Mouse (Mus musculus): ENCODE measurements around the gene Hs1bp3.

The Hs1bp3 gene

DNA sequence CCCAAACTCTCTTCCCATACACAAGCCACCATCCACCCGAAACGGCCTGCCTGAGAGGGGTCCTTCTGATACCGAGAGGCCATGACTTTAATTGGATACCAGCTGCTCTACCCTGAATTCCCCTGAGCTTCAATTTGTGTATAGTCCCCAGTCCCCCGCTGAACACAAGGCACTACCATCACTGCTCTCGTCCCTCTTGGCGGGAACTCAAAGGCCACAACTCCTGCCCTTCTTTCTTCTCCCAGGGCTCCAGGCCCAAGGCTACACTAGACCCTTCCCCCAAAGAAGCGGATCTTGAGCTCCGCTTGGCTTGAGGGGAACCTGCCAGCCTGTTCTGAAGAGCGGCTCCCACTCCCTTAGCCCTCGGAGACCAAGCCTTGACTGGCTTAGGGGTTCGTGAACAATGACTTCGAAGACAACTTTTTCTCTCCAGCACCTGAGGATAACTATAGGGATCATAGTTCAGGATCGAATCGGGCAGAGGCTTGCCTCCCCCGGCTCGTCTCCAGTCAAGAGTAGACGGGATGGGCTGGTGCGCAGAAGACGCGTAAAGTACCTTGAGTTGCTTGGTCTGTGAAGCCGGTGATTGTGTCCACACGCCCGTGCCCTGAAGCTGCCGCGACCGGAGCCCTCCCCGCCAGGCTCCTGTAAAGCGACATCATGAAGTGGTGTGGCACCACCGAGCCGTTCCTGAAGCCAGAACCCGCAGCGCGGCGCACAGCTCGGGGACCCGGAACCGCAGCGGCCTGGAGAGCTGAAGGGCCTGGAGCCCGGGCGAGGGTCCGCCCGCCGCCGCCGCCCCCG lies 12.0 kb upstream of the Hs1bp3 start:
- intact Hi-C loops (cut with DNase I) = no loop called here

DNA sequence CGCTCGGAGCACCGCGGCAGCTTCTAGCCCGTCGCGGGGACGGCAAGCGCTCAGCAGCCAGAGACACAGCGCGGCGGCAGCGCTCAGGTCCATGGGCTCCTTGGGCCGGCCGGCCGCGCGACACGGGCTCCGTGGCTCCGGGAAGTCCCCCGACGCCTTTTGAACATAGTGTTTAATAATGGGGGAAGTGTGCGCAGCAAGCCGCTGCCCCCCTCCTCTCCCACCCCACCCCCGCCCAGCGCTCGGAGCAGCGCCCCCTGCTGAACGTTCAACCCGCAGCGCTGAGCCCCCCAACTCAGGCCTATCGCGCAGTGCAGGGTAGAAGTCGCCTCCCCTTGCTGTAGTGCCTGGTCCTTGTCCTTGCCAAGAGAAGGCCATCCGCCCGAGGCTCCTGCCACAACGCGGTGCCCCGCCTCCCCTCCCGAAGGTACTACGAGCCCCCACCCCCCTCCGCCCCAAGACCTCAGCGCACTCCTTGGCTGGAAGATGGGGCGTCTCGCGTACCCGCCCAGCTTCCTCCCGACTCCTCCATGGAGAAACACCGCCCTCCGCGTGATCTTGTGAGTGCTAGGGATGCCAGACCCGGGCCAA lies 11.3 kb upstream of the Hs1bp3 start, which contains the start of gene Gdf7:
Gene Gdf7, minus strand, starts transcription at position 114 of the 591 bp plus-strand sequence.
- intact Hi-C loops (cut with DNase I) = no loop called here

DNA sequence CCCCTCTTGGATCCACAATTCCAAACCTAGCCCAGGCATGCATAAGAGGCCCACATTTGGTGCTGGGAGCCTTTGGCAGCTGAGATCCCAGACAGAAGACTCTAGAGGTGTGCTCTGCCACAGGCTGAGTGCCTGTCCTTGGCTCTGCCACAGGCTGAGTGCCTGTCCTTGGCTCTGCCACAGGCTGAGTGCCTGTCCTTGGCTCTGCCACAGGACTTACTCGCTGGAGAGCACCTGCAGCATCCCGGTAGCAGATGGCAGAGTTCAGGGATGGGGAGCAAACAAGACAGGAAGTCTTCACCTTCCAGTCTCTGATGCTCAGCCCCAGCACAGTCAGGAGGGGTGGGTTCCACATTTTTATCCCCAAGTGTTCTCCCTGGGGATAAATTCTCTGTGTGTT lies 8.0 kb upstream of the Hs1bp3 start:
- intact Hi-C loops (cut with DNase I) = no loop called here

DNA sequence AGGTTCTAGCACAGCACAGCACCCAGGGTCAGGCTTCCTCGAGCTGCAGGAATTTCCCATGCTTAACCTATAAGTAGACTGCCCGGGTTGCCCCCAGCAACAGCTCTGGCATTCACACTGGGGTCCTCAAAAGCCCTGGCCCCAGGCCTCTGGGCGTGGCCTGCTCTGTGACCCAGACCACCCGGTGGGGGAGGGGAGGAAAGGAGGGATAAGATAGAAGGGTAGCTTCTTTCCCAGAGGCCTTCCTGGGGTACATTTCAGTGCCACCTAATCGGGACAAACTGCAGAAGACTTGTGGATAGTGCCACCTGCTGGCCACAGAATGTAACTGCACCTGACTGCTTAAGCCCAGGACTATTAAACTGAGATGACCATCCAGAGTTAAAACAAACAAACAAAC lies 6.8 kb upstream of the Hs1bp3 start:
- intact Hi-C loops (cut with DNase I) = loop anchor here (1.0 to 2.0 kb wide), 2 partner anchors 247 to 316 kb away; no protein-coding TSS in a partner anchor

DNA sequence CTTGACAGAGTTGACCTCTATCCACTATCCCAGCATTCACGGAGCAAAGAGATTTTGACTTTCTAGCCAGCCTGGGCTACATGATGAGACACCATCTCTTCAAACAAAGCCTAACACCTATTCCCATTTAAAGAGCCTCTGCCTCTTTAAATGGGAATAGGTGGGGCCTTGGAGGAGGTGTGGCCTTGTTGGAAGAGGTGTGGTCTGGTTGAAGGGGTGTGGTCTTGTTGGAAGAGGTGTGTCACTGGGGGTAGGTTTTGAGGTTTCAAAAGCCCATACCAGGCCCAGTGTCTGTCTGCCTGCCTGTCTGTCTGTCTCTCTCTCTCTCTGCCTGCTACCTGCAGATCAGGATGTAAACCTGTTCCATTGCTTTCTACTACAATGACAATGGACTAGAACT lies 6.3 kb upstream of the Hs1bp3 start:
- intact Hi-C loops (cut with DNase I) = loop anchor here (1.0 to 2.0 kb wide), 2 partner anchors 248 to 316 kb away; no protein-coding TSS in a partner anchor

DNA sequence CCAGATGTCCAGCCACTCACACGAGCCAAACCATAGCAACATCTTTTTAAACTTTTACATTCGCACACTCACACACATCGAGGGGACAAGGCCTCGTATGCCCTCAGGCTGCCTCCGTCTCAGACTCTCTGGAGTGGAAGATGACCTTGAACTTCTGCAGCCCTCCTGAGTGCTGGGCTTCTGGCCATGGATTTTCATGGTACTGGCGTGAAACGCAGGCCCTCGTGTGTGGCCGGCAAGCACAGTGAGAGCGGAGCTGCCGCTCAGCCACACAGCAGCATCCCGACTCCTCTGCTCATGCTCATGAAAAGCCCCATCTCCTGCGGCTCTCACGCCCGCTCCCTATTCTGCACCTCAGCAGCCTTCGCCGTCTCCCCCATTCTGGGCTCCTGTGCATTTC lies 2.2 kb upstream of the Hs1bp3 start:
- intact Hi-C loops (cut with DNase I) = loop anchor here (10.0 kb wide), 1 partner anchor 724 kb away; no protein-coding TSS in a partner anchor

DNA sequence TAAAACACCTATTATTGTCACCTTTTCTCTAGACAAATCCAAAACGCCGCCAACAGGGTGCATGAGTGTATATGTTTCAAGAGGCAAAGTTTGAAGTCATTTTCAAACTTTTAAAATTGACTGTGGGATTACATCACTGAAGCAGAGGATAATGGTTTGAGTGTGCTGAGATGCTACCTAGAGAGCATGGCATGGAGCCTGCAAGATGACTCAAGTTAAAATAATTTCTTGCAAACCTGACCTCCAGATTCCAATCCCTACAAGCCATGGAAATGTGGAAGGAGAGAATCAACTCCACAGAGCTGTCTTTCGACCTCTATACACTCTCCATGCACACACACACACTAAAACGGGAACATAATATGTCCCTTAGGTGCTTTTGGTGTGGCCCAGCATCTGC lies 966 bp upstream of the Hs1bp3 start:
- intact Hi-C loops (cut with DNase I) = loop anchor here (2.0 to 10.0 kb wide), 2 partner anchors 235 to 723 kb away; no protein-coding TSS in a partner anchor

DNA sequence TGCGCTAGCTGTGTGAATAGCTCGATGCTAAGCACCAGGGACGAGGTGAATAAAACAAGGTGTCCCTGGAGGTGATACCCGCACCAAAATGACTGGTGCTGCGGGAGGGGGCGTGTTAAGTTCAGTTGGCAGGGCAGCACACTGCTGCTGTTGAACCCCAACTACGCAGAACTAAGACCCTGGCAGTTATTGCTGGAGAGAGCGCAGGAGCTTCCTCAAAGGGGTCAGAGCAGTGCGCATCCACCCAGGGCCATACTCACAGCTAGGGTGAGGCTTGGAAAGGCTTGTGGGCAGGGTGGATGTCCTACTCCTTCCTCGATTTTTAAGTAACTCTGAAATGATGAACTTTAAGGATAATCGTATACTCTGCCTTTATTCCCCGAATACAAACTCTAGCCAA lies 541 bp downstream of the Hs1bp3 start:
- intact Hi-C loops (cut with DNase I) = loop anchor here (2.0 to 10.0 kb wide), 2 partner anchors 233 to 721 kb away; no protein-coding TSS in a partner anchor

DNA sequence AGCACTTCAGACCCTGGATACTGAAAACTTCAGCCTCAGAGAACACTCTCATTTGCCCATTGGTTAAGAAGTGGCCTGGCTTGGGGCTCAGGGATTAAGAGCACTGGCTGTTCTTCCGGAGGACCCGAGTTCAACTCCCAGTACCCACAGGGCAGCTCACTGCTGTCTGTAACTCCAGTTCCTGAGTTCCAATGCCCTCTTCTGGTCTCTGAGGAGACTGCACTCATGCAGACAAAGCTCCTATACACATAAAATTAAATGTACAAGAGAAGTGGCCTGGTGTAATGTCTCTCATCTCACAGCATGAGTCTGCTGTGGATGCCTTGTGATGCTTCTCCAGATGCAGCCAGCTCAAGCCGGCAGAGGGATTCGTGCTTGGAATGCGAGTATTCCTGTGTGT lies 3.3 kb downstream of the Hs1bp3 start:
- intact Hi-C loops (cut with DNase I) = loop anchor here (10.0 kb wide), 1 partner anchor 718 kb away; no protein-coding TSS in a partner anchor

DNA sequence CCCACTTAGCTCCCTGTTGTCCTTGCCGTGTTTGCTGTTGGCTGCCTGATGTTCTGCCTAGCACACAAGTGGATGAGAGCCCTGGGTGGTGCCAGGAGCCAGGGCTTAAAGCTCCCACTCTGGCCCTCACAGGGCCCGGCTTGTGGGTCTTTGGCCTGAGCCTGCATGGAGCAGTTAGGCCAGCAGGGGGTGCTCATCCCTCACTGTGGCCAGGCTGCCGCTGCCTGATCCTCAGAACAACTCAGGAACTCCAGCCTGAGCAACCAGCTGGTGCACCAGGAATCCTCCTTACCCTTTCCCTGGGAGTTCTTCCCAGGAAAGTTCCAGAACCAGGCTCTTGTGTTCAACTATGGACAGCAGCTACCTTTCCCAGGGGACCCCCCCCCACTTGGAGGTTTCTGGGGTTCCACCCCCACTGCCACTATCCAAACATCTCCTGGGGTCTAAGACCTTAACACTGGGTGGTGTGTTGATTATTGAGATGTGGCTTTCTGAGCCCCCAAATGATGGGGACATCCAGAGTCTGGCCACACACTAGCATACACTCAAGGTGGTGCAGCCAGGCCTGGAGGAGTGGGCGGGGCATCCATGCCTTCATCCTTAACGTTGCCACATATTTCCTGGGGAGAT lies 7.0 kb downstream of the Hs1bp3 start:
- intact Hi-C loops (cut with DNase I) = no loop called here

DNA sequence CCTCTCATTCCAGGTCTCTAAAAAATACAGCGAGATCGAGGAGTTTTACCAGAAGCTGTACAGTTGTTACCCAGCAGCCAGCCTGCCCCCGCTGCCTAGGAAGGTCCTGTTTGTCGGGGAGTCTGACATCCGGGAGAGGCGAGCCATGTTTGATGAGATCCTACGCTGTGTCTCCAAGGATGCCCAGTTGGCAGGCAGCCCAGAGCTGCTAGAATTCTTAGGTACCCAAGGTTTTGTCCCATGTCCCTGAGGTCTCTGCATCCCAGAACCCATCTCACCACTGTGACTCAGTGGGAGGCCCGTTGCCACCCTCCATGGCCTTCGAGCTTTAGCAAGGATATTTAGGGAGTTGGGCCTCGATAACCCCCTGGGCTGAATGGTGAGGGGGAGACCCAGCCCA lies 8.3 kb downstream of the Hs1bp3 start:
- intact Hi-C loops (cut with DNase I) = no loop called here

DNA sequence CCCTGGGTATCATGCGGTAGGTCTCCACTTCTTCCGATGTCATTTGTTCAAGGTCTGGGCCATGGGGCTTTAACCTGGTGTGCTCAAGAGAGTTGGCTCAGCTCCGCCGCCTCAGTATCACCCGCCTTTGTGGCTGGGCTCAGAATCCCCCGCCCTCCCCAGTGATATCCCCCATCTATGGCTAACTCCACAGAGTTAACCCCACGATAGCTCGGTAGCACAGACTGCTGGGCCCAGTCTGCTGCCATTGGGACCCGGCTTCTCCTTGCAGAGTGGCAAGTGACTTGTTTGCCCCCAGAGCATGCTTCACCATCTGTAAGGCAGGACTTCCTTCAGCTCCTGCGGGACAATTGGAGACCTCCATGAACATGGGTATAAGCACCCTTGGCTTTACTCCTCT lies 10.9 kb downstream of the Hs1bp3 start:
- intact Hi-C loops (cut with DNase I) = no loop called here

DNA sequence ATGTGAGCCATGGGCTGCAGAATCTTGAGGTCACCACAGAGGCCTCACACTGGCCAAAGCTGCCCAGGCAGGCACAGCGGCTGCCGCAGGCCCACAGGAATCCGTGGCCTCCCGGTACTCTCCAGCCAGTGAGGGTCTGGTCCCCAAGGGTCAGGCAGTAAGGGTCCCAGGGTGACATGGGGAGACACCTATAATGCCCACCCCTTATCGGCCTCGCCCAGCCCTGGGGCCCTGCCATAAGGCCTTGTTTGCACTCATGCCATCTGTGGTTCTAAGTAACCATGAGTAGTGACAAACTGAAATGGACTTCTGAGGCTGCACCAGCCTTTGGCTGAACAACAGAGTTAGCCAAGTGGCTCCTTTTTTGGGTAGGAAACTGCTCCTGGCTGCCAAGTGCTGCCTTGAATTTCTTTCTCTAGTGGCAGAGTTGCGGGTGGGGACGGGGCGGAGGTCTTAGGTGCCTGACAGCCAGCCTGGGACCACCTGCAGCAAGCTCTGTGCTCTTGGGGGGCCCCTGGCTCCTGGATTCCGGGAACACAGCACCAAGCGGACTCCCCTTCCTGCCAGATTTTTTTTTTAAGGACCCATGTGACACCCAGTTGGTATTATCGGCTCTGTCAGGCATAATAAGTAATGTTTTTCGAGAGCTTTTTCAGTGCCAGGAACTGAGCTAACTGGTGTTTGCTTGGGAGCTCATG lies 12.2 kb downstream of the Hs1bp3 start:
- intact Hi-C loops (cut with DNase I) = no loop called here

DNA sequence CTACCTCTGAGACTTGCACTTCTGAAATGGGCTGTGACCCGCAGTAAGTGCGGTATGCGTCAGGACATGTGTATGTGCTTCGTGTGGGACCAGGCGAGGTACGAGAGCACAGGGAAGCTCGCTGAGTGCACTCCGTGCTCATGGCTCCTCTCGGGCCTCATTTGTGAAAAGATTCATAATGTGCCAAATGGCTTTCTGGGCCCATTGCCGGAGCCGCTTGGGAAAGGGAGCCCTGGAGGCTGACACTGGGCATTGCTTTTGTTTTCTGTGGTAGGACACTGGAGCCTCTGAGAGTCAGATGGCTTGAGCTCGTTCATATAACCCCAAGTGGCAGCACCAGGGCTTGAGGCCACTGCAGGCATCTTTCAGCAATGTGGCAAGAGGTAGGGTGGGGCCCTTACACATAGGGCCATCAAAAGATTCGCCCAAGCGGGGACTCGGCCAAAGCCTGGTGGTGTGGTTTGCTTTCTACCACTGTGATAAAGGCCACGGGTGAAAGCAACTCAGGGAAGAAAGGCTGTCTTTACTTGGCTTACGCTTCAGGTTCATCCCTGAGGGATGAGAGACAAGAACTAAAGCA lies 12.8 kb downstream of the Hs1bp3 start:
- intact Hi-C loops (cut with DNase I) = loop anchor here (2.0 kb wide), 1 partner anchor 177 kb away; no protein-coding TSS in a partner anchor

DNA sequence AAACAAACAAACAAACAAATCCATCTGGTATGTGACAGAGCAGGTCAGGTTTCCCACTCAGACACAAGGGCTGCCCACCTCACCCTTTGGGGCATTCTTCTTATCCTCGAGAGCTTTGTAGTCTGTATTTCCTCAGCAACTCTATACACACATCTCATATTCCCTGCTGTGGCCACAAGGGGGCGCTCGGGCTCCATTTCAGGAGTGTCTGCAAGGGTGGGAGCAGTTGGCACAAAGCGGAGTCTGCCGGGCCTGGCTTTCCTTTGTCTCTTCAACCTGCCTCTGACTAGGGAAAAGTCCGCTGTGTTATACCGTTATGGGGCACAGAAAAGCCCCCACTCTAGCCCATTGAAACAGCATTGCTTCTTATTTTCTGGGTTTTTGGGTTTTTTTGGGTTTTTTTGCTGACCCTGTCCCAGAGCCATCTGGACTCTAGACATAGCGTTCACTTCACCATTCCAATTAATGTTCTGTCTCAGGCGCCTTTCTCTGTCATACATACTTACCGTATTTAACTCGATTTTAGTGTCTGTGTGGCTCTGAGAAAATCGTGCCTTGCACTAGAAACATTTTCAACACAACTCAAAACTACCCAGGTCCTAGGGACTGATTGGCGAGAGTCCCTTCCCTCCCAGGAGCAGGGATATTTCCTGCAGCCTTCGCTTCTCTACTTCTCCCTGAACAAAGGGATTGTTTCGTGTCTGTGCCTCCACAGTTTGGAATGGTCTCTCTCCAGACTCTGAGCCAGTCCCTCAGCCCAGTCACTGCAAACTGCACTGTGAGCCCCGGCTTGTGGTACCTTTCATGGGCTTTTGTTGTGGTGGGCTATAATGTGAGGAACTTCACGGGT lies 13.8 kb downstream of the Hs1bp3 start:
- intact Hi-C loops (cut with DNase I) = loop anchor here (2.0 kb wide), 1 partner anchor 176 kb away; no protein-coding TSS in a partner anchor

DNA sequence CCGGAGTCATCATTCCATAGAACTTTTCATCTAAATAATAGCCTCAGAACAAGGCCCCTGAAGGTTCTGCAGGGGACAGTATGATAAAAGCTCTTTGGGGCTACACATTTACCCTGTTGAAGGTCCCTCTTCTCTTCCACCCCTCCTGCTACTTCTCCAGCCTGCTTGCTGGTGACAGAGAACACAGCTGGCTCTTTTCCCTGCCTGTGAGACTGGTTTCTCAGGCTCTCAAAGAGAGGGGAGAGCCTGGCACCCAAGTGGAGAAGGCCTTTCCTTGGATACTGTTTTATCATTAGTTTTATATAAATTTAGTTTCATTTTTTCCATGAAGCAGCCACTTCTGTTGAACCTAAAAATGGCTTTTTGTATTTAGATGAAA lies 14.4 kb downstream of the Hs1bp3 start:
- intact Hi-C loops (cut with DNase I) = loop anchor here (2.0 kb wide), 1 partner anchor 175 kb away; no protein-coding TSS in a partner anchor

DNA sequence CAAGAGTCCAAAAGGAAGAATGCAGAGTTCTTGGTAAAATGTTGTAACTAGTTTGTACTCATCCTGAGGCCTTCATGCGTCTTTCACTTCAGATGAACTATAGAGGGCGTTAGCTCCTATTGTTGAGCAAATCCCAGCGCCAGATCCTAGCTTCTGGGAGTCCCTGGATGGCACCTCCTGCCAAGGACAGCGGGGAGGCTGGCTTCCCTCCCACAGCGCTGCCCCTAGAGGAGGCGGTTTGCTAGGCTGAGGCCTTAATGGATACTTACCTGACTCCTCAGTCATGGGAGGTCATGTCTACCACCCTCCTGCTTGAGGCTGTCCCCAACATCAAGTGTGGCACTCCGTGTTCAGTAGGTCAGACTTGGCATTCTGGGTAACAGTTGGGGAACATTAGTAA lies 16.0 kb downstream of the Hs1bp3 start:
- intact Hi-C loops (cut with DNase I) = no loop called here

DNA sequence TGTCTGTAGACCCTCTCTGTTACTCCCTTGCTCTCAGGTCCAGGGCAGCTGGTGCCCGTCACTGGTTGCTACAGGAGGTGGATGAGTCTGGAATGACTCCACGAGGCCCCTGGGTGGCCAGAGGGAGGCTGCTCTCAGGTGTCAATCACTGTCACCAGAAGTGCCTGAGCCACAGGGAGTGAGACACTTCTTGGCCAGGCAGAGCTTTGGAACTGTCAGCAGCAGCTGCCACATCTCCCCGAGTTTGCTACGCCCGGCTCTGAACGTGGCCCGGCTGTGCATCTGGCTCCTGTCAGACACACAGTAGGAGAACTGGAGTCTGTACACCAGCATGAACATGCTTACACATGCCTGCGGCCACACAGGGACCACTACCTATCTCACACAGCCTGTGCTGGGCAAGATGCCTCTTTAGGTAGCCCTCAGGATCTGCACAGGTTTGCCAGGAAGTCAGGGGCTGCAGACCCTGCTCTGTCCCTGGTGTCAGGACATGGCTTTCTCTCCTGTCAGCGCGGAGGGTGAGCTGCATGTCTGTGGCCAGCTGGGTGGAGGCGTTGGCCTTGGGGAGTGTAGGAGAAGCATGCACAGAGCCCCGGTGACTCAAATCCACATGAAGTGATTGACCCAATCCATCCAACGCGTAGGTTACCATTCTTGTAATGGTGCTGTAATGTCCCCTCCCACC lies 18.4 kb downstream of the Hs1bp3 start:
- intact Hi-C loops (cut with DNase I) = no loop called here

DNA sequence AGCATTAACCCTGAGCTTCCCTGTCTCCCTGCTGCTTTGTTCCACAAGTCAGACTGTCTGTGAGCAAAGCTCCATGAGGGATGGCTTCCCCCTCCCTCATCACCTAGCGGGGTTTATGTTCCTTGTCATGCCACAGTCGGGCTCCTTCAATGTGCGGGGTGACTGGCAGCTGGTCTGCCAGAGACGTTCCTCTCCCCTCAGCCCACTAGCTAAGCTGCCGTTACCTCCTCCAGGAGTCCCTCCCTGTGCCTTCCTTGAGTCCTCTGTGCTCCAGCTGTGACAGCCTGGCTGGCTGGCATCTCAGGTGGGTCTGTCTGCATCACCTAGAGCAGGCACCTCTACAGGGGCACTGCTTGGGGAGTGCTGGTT lies 18.9 kb downstream of the Hs1bp3 start:
- intact Hi-C loops (cut with DNase I) = no loop called here
